Mouse (Mus musculus) intestine, embryonic 16.5 days (tissue): ENCODE measurements around the gene Mrs2. TPM values are rescaled to one million over a fixed set of nuclear protein-coding genes. Genes with fewer than 3 reads are reported as not detected.
"Not testable (repeated sequence)": the region's sequence is repeated elsewhere in the genome, so short reads cannot be mapped to it uniquely, and the experiment has no call there.

Experiments
- ATAC-seq: fragments of 200-750 bp; cut with Nextera tagmentation; 2 replicates; pipeline ENCODE4 v1.8.0; 2017; ENCODE audit warnings: moderate TSS enrichment, moderate library complexity
- H3K27ac ChIP-seq: fragments of 300-500 bp; sonication (generic); 2 replicates; pipeline ENCODE4 v1.5.1; 2014; ENCODE audit warnings: mild to moderate bottlenecking, low read length
- H3K27me3 ChIP-seq: fragments of 300-500 bp; sonication (generic); replicated peaks from 2 replicates; pipeline ENCODE4 v1.6.1; 2014; ENCODE audit warnings: low read length, control low read depth, mixed read lengths; ENCODE audit not compliant: control insufficient read depth, insufficient read depth
- H3K36me3 ChIP-seq: fragments of 300-500 bp; sonication (generic); 2 replicates; pipeline ENCODE4 v1.6.1; 2014; ENCODE audit warnings: low read length, control low read depth; ENCODE audit not compliant: control insufficient read depth, insufficient read depth
- H3K4me1 ChIP-seq: fragments of 300-500 bp; sonication (generic); 2 replicates; pipeline ENCODE4 v1.6.1; 2014; ENCODE audit warnings: low read length, control low read depth, mixed read lengths; ENCODE audit not compliant: control insufficient read depth, insufficient read depth
- H3K4me2 ChIP-seq: fragments of 300-500 bp; sonication (generic); 2 replicates; pipeline ENCODE4 v1.6.1; 2014; ENCODE audit warnings: low read depth, low read length, control low read depth
- H3K4me3 ChIP-seq: fragments of 300-500 bp; sonication (generic); 2 replicates; pipeline ENCODE4 v1.5.1; 2014; ENCODE audit warnings: mild to moderate bottlenecking, low read length
- H3K9ac ChIP-seq: fragments of 300-500 bp; sonication (generic); 2 replicates; pipeline ENCODE4 v1.6.1; 2014; ENCODE audit warnings: low read depth, low read length
- H3K9me3 ChIP-seq: fragments of 300-500 bp; sonication (generic); 2 replicates; pipeline ENCODE4 v1.6.1; 2016; ENCODE audit warnings: low read length, control low read depth; ENCODE audit not compliant: control insufficient read depth
- WGBS: fragments of 180-500 bp; shearing (Covaris S2); extraction: QIAGEN DNeasy Blood & Tissue Kit; methylation state at CpG from one replicate; pipeline ENCODE4 v1.1.7; 2014; 5-methylcytosine and 5-hydroxymethylcytosine counted together
- polyA plus RNA-seq: library from polyadenylated mRNA; unstranded; fragments of >200 nt; fragmentation: Nextera tagmentation; extraction: Ambion mirVana; gene quantifications from 2 replicates; pipeline ENCODE4 v1.2.1, GENCODE M21; 2015

Gene Mrs2
- polyA plus RNA-seq, 1 experiment from 2014 or later: 17.1 TPM

- H3K9ac ChIP-seq: no peak overlapping the region
- H3K4me3 ChIP-seq: no peak overlapping the region
- no peak for ATAC-seq
- no peak overlapping the region for H3K27ac ChIP-seq
- no peak overlapping the region for H3K4me2 ChIP-seq
- peaks cover 10% of the 10 kb centered on the region; the same call in 1 of the 2 replicates for H3K36me3 ChIP-seq
- H3K27me3 ChIP-seq: no peaks in the 10 kb centered on the region
- 74% methylated on average over 6 of the region's 6 CpGs for whole genome bisulfite sequencing
- peaks cover 3% of the 10 kb centered on the region; the same call in 1 of the 2 replicates for H3K4me1 ChIP-seq
- H3K9me3 ChIP-seq: no peaks in the 10 kb centered on the region
Measured at GRCm38 (mm10) chr13:24989006-24989405, 31.2 kb downstream of the Mrs2 start.

- WGBS: 42% methylated on average over 7 of the region's 7 CpGs
- no peak overlapping the region for H3K4me2 ChIP-seq
- H3K9me3 ChIP-seq: no peaks in the 10 kb centered on the region
- H3K4me1 ChIP-seq: peaks cover under 1% of the 10 kb centered on the region; the same call in 1 of the 2 replicates
- peaks cover 10% of the 10 kb centered on the region; the same call in 1 of the 2 replicates for H3K36me3 ChIP-seq
- H3K4me3 ChIP-seq: no peak overlapping the region
- ATAC-seq: peak; percentile 65
- no peaks in the 10 kb centered on the region for H3K27me3 ChIP-seq
- no peak overlapping the region for H3K27ac ChIP-seq
- no peak overlapping the region for H3K9ac ChIP-seq
Measured at GRCm38 (mm10) chr13:24988391-24988790, 31.8 kb downstream of the Mrs2 start.

GRCm38 (mm10) chr13:24985435-24985834, 34.7 kb downstream of the Mrs2 start:
- no peak overlapping the region for H3K27ac ChIP-seq
- peaks cover 6% of the 10 kb centered on the region; the same call in 1 of the 2 replicates for H3K36me3 ChIP-seq
- no peaks in the 10 kb centered on the region for H3K27me3 ChIP-seq
- H3K4me3 ChIP-seq: no peak overlapping the region
- ATAC-seq: no peak
- no peaks in the 10 kb centered on the region for H3K9me3 ChIP-seq
- H3K9ac ChIP-seq: no peak overlapping the region
- 69% methylated on average over 2 of the region's 2 CpGs for WGBS
- H3K4me1 ChIP-seq: no peaks in the 10 kb centered on the region
- H3K4me2 ChIP-seq: no peak overlapping the region

DNA sequence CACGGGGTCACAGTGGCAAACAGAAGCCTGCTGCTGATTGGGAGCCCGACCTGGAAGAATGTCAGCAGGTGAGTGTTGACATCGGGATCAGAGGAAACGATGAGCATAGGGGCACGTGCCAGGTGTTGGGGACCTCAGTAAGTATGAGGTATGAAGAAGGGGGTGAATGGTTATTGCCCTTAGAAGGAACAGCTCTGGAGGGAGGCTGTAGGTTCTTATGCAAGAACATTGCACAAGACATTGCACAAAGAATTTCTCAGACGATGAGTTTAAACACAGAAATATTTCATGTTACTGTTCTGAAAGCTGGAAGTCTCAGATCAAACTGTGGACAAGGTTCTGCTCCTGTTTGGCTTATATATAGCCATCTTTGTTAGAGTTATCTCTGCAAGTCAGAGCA, 39.1 kb downstream of the Mrs2 start:
- Histone ChIP-seq H3K36me3 (peaks cover 2% of the 10 kb centered on the region; the same call in 1 of the 2 replicates), H3K4me2 (no peak overlapping the region), H3K4me1 (peaks cover 5% of the 10 kb centered on the region; the same call in 1 of the 2 replicates), H3K4me3 (no peak overlapping the region), H3K9ac (no peak overlapping the region), H3K27ac (no peak overlapping the region), H3K9me3 (no peaks in the 10 kb centered on the region), H3K27me3 (no peaks in the 10 kb centered on the region)
- 81% methylated on average over 6 of the region's 6 CpGs for WGBS
- no peak for ATAC-seq

DNA sequence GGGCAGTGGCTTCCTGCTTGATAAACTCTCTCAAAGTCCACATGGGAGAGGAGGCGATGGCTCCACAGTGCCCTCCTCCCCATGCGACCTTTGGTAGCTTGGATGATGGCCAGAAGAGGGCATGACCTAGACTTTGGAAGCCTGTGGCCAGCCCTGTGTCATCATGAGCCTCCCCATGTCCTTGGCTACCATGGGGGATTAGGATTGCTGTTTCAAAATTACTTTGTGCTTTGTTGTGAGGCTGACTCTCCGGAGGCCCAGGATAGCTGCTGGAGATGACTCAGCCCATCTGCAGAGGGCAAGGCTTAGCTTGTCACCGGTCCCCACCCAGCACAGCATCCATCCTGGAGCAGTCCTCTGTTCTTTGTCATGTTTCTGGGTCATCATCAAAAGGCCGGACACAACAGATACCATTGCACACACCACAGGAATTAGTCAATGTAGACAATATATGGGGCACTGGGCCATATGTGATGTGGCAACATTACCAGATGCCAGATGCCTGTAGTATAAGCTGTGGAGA, 42.3 kb downstream of the Mrs2 start:
- 69% methylated on average over 5 of the region's 5 CpGs for whole genome bisulfite sequencing
- peak; percentile 79 for ATAC-seq
- peaks cover 5% of the 10 kb centered on the region; the same call in 1 of the 2 replicates for H3K4me1 ChIP-seq
- no peaks in the 10 kb centered on the region for H3K27me3 ChIP-seq
- H3K9me3 ChIP-seq: no peaks in the 10 kb centered on the region
- no peaks in the 10 kb centered on the region for H3K36me3 ChIP-seq
- no peak overlapping the region for H3K4me2 ChIP-seq
- no peak overlapping the region for H3K27ac ChIP-seq
- no peak overlapping the region for H3K4me3 ChIP-seq
- no peak overlapping the region for H3K9ac ChIP-seq

GRCm38 (mm10) chr13:24976384-24976783, 43.8 kb downstream of the Mrs2 start:
- no peak for ATAC-seq
- H3K9ac ChIP-seq: no peak overlapping the region
- H3K36me3 ChIP-seq: no peaks in the 10 kb centered on the region
- no peak overlapping the region for H3K4me2 ChIP-seq
- no peaks in the 10 kb centered on the region for H3K9me3 ChIP-seq
- H3K4me1 ChIP-seq: peaks cover 5% of the 10 kb centered on the region; the same call in 1 of the 2 replicates
- H3K4me3 ChIP-seq: no peak overlapping the region
- 77% methylated on average over 4 of the region's 4 CpGs for WGBS
- H3K27me3 ChIP-seq: no peaks in the 10 kb centered on the region
- no peak overlapping the region for H3K27ac ChIP-seq

DNA sequence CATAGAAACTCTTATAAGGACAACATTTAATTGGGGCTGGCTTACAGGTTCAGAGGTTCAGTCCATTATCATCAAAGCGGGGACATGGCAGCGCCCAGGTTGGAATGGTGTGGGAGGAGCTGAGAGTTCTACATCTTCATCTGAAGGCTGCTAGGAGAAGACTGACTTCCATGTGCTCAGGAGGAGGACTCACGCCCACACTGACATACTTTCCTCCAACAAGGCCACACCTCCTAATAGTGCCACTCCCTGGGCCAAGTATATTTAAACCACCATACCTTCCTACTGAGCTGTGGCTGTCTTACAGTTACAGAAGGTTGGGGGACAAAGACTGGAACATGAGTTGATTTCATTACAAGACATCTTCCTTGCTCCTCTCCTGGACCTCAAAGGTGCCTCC, 48.4 kb downstream of the Mrs2 start:
- not testable (repeated sequence) for H3K4me2 ChIP-seq, H3K4me3 ChIP-seq, H3K27ac ChIP-seq, H3K4me1 ChIP-seq, H3K9ac ChIP-seq, H3K36me3 ChIP-seq, H3K9me3 ChIP-seq, H3K27me3 ChIP-seq
- ATAC-seq: 0 out of 2 replicates have a peak, but pooled peaks have one; percentile 65
- WGBS: 71% methylated on average over 3 of the region's 3 CpGs

- Histone ChIP-seq H3K4me1 (peaks cover 8% of the 10 kb centered on the region; the same call in 1 of the 2 replicates), H3K4me2 (peak overlapping the region; percentile 51), H3K27ac (no peak overlapping the region), H3K36me3 (no peaks in the 10 kb centered on the region), H3K27me3 (no peaks in the 10 kb centered on the region), H3K9ac (peak overlapping the region; percentile 9; the same call in 1 of the 2 replicates), H3K9me3 (no peaks in the 10 kb centered on the region), H3K4me3 (peak overlapping the region; percentile 31)
- WGBS: 30% methylated on average over 5 of the region's 5 CpGs
- peak; percentile 45 for ATAC-seq
Measured at GRCm38 (mm10) chr13:24965846-24966201, 54.4 kb downstream of the Mrs2 start.

- no peaks in the 10 kb centered on the region for H3K27me3 ChIP-seq
- H3K36me3 ChIP-seq: no peaks in the 10 kb centered on the region
- WGBS: 17% methylated on average over 15 of the region's 15 CpGs
- no peak overlapping the region for H3K27ac ChIP-seq
- peak overlapping the region; percentile 9; the same call in 1 of the 2 replicates for H3K9ac ChIP-seq
- H3K4me2 ChIP-seq: peak overlapping the region; percentile 51
- ATAC-seq: peak; percentile 86
- no peaks in the 10 kb centered on the region for H3K9me3 ChIP-seq
- peak overlapping the region; percentile 31 for H3K4me3 ChIP-seq
- H3K4me1 ChIP-seq: peaks cover 8% of the 10 kb centered on the region; the same call in 1 of the 2 replicates
Measured at GRCm38 (mm10) chr13:24965130-24965845, 54.9 kb downstream of the Mrs2 start.
